Mouse (Mus musculus) kidney, postnatal 36 days (tissue): Measurements from ENCODE around the gene Slc27a5.
A peak's percentile ranks its signal among the peaks of the same experiment; 100 is the strongest.

Source experiments
- DNase-seq, 2 experiments: peaks; one replicate each; pipeline ENCODE4 v3.0.0; 2021 to 2022; ENCODE audit warnings: mixed read lengths in 2 of 2

Slc27a5 gene

DNA sequence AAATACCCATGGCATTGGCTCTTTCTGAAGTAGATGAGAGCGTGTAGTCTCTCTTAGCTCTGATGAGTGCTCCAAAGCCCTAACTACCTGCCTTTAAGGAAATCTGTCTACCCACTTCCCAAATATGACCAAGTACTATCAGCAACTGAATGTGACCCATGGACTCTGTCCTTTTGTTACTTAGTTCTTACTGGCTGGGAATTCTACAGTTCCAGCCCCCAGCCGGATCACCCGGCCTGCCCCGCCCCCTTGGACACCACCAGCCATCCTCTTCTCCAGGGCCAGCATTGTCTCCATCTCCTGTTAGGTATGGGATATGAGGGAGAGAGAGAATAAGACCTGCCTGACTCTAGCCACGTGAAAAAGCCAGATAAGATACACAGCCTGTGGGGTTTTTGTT lies at the start of gene Slc27a5:
TSS of gene Slc27a5 (minus strand) at position 140 of the 400 bp plus-strand sequence.
- DNase-seq: no peak

DNA sequence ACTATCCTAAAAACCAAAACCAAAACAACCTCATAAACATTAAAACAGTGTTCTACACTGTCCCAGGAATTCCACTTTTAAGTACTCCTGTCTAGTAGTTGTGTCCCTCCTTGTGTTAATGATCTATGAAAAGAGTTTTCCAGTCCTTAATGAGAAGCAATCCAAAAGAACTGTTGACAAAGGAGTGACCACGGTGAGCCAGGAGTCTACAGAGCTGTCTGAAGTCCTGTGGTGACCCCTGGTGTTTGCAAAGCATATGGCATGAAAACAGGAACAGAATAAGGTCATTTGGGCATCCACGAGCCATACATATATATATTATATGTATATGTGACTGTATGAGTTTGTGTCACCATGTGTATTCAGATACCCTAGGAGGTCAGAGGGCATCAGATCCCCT lies 48.1 kb upstream of the Slc27a5 start:
- DNase-seq: peak; percentile 82 to 84

DNA sequence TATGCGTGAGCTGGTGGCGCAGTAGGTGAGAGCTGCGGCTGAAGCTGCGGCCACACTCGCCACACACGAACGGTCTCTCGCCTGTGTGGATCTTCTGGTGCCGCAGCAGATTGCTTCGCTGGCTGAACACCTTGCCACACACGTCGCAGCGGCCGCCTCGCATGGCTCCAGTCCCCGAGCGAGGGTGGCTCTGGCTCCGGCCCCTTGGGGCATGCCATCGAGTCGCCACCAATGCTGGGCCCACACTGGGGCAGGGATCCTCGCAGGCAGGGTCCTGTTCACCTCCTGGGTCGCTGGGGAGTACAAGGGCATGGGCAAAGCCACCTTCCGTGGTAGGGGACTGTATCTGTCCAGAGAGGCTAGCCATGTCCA lies 46.2 kb upstream of the Slc27a5 start:
- no peak for DNase-seq

DNA sequence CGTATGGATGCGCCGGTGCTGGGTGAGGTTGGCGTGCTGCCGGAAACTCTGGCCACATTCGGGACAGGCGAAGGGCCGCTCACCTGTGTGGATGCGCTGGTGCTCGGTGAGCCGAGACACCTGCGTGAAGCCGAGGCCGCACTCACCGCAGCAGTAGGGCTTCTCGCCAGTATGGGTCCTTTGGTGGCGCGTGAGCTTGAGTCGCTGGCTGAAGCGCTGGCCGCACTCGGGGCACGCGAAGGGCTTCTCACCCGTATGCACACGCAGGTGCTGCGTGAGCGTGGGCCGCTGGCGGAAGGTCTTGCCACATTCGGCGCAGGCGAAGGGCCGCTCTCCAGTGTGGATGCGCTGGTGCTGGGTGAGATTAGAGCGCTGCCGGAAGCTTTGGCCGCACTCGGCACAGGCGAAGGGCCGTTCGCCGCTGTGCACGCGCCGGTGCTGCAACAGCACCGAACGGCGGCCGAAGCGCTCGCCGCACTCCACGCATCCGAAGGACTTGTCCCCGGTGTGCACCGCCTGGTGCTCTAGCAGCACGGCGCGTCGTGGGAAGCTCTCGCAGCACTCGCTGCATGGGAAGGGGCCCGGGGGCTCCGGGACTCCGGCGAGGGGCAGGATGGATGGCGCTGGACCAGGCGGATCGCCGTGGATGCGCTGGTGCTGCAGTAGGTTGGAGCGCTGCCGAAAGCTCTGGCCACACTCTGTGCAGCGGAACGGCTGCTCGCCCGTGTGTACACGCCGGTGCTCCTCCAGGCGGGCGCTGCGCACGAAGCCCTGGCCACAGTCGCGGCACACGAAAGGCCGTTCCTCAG lies 45.7 kb upstream of the Slc27a5 start:
- peak in 1 of 2 experiments; percentile 62 for DNase-seq

DNA sequence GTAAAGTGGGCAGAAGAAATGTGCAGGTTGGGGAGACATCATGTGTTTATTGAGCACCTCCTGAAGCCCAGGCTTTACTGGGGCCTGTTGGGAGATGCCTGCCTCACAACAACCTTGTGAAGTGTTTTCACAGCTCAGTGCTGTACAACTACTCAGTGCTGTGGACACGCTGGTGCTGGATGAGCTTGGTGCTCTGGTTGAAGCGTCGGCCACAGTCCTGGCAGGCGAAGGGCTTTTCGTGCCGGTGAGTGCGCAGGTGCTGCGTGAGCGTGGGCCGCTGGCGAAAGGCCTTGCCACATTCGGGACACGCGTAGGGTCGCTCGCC lies 45.1 kb upstream of the Slc27a5 start:
- no peak for DNase-seq

DNA sequence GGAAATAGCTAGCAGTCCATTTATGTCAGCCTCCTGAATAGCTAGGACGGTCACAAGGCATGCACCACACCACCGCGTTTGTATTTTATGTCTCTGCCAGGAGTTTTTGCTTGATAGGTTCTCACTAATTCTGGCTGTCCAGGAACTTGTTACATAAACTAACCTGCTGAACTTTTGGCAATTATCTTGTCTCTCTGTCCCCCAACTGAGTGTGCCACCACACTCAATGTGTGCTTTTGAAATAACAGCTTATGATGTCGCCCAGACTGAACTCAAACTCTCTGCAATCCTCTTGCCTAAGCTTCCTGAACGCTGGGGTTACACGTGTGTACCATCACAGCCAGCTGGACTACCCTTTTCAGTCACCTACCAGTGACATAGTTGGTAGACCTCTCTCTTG lies 44.5 kb upstream of the Slc27a5 start:
- no peak for DNase-seq

DNA sequence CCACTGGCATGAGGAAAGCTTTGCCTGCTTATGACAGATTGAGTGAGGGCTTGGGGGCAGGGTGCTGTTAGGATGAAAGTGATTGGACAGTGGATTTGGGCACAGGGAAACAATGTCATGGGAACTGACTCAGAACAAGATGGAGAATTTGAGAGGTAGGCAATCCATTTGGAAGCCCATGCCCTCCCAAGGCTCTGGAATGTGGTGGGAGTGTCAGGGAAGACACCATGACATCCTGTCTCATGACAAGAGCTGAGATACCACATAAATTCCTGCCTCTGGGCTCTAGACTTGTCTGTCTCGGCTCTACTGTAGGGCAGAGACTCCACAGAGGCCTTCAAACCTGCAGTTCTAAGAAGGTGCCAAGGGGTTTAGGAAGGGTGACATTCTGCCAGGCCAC lies 43.3 kb upstream of the Slc27a5 start:
- DNase-seq: no peak

DNA sequence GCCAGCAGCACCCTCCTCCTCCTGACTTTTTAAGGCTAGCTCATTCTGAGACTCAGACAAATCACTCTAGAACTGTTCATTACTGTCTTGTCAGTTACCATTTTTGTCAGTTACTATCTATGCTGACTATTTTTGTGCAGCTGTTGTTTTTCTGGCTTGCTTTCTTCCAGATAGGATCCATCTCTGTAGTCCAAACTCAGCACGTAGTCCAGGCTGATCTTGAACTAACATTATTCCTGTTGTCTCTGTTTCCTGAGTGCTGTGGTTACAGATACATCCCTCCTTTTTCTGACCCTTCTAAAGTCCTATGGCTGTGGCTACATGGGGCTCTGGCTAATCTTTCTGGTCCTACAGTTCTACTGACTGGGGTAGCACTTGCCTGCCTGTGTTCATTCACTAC lies 41.2 kb upstream of the Slc27a5 start:
- no peak for DNase-seq

DNA sequence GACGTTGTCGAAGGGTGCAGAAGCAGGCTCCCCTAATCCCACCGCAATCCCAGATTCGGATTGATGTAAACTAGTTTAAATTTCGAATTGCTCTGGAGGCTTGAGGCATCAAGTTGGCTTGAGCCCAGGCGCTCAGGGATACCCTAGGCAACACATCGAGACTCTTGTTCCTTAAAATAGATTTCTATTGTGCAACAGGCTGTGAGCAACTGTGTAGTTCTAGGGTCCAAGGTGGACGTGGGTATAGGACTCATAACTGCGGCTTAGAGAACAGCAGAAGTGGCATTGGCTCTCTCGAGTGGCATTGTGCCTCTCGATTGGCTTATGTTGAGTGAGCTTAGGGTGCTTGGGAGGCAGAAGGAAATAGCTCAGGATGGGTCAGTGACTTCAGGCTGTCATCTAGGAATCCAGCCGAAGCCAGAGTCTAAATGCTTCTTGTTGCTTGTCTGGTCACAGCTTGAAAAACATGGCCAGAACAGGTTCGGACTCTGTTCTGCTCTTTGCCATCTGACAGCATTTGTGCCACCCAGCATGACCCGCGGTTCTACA lies 40.7 kb upstream of the Slc27a5 start:
- DNase-seq: peak; percentile 46 to 67

DNA sequence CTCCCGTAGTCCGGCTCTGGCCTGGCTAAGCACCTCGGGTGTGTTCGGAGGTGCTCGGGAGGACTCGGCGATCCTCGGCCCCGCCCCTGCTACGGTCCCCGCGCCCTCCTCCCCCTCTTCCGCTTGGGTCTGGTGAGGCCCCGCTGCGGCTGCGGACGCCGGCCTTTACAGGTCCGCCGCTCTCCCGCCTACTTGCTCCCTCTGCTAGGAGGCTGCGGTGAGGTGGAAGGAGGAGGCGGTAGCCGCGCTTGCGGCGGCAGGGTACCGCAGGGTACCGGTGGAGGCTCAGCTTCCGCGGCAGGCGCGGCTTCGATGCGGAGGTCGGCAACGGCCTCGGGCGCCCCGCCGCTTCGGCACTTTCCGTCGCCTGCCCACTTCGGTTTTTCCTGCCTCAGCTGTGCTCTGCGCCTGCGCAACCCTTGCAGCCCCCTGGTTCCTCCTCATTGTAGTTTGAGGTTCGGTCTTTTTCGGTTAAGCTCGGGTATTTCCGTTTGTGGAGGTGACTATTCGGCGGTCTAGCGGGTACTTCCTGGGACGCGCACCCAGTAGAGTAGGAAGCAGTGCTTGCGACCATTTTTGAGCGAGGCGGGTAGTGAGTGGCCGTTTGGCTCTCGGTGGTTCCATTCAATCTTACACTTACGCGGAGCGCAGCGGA lies 40.0 kb upstream of the Slc27a5 start, which contains the start of gene Ube2m:
TSS of gene Ube2m (minus strand) at position 375 of the 655 bp plus-strand sequence.
- peak; percentile 98 to 99 for DNase-seq

DNA sequence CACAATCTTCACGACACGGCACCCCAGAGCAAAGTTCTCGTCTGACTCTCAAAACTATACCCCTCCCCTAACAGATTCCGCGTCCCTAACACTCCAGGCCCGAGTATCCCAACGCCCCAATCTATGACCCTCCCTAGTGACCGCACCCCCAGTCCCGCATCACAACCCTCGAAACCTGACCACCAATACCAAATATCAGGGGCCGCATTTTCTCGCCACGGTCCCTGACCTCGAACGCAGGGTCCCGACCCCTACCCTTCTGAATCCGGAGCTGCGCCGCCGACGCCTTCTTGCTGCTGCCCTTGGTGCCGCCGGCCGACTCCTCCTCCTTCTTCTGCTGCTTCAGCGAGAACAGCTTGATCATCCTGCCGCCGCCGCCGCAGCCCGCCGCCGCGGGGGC lies 39.4 kb upstream of the Slc27a5 start:
- DNase-seq: no peak

DNA sequence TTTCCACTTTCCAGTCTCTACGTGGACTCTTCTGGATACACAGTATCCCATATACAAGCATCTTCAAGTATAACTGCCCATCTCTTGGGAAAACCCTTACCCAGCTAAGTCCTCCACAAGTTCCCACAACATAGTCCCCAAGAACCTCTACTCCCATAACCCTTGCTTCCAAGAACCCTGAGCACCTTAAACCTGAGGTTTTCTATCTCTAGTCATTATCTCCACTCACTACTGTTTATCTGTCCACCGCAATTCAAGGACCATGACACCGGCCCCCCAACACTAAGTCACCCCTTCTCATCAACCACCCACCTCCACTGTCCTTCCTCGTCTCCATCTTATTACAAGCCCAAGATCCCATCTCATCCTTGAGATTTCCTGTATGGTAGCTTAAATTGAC lies 38.8 kb upstream of the Slc27a5 start:
- no peak for DNase-seq

DNA sequence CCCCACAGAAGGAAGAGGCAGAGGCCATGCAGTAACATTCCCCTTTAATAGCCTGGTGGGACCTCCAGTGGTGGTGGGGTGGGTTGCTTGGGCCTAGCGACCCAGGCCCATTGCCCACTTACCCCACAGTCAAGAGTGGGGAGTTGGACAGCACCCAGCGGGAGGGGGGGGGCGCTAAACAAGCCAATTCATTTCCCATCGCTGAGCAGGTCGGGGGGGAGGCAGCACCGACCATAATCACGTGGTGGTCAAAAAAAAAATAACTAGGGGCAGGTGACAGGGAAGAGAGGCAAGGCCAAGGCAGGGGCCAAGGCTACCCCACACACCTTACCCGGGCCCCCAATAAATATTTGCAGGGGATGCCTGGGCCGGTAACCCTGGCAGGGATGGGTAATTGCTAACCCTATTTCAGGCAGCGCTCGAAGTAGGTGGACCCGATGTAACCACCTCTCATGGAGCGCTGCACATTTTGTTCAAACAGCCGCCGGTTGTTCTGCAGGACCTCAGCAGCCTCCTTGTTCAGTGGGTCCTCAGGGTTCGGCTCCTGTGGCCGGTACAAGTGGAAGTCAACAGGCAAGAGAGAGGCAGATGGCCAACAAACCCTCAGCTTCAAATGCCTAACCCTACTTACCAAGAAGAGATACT lies 37.3 kb upstream of the Slc27a5 start:
- DNase-seq: no peak

DNA sequence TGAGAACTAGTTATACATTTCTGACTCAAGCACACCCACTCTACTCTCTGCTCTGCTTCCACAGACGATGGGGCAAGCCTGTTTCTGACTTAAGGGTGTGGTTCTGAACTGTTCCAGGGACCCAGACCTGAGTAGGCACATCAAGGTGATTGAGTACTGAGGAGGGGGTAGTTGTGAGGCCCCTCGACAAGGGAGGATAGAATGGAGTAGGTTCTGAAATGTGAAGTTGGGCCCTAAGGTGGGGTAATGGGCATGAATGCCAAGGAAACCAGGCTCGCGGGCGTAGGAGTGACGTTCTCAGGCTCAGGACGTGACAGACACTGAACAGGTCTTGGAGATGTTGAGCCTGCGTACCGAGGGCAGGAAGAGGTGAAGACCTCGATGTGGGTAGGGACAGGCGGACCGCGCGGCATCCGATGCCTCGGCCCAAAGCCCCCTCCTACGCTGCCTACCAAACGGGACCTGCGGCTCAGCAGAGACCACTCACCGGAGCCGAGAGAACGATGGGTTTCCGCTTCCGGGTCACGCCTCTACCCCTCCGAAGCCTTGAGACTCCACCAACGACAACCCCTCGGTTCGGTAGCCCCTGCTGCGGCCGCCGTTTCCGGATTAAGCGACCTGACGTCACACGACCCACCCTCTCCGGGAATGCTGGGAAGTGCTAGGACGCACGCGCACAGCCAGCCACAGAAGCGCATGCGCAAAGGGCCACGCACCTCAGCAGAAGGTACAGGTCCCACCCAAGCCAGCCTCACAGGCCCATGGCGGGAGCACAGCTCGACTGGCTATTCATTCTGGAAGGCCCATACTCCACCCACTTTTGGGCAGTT lies 36.4 kb upstream of the Slc27a5 start, which contains the start of gene Chmp2a:
TSS of gene Chmp2a (minus strand) at position 660 of the 830 bp plus-strand sequence.
- peak; percentile 98 to 99 for DNase-seq

DNA sequence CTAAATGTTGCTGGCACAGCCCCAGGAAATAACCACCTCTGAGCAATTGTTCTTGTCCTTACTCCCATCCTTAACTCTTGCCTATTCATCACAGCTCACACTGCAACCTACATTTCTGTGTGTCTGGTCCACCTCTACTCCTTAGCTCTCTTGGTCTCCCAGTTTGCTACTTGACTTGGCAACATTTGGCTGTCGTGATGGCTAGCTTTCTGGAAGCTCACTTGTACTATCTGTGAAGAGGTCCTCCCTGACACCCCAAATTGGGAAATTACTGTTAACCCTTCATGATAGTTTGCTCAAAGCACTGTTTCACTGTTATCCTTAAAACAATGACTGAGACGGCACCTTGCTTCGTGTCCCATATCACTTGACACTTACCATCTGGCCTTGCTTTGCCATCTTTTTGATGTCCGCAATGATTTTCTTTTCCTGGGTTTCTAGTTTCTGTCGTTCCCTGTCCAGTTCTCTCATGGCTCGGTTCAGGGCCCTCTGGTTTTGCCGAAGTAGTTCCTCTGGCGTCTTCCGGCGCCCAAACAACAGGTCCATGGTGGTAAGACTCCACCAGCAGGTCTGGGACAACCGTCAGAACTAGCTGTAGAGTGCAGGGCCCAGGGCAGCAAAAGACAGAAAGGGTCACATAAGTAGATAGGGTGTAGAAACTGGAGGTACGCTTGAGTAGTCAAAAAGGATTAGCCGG lies 35.6 kb upstream of the Slc27a5 start:
- no peak for DNase-seq

DNA sequence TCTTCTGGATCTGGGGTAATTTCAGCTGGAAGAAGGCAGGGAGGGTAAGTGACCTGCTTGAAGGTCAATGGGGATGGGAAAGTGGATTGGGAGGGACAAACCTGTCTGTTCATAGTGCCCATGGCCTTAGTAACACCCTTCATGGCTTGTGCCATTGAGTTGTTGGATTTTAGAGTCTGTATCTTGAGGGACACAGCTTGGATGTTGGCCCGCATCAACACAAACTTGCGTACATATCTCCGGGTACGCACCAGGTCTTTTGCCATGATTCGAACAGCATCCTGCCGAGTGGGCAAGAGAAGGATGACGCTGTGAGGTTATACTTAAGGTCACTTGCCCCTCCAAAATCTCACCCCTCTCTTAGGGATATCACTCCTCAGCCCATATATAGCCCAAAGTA lies 34.5 kb upstream of the Slc27a5 start:
- no peak for DNase-seq

DNA sequence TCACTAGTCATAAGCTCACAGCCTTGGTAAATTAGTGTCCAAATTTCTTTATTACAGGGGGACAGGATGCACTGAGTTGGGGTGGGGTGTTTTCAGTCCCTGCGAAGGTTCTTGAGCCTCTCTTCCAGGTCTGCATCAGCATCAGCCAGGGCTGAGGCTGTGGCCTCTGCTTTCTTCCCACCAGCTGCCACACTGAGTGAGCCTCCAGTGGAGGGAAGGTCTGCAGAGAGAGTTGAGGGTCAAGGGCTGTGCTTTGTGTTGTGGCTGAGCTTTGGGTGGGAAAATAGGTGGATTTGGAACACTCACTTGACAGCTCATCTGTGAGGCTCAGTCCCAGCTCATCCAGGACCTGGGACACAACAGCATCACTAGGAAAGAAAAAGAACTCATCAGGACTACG lies 34.0 kb upstream of the Slc27a5 start:
- no peak for DNase-seq

DNA sequence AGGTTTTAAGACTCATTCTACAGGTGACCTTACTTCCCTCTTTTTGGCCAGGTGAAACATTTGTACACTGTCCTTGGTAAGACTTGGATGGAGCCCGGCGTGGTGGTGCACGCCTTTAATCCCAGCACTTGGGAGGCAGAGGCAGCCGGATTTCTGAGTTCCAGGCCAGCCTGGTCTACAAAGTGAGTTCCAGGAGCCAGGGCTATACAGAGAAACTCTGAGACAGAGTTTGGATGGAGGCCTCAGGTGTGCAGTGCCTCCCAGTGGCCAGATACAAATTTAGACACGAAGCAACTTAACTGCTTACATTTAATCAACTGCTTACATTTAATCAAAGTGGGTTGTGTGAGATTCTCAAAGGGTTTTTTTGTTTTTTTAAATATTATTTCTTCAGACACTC lies 33.1 kb upstream of the Slc27a5 start:
- DNase-seq: peak; percentile 35 to 62

DNA sequence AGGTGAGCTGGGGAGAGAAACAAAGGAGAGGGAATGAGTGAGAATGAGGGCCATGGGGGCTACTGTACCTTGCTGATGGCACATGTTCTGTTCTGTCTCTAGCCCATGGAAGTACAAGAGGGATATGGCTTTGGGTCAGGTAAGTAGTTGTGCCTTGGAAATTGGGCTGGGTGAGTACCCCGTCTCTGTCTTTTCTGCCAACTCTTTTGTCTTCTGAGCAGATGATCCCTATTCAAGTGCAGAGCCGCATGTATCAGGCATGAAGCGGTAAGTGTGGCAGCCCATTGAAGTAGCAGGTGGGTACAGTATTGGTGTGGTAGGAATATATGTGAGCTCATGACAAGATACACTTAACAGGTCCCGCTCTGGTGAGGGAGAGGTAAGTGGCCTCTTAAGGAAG lies 31.0 kb upstream of the Slc27a5 start:
- no peak for DNase-seq

DNA sequence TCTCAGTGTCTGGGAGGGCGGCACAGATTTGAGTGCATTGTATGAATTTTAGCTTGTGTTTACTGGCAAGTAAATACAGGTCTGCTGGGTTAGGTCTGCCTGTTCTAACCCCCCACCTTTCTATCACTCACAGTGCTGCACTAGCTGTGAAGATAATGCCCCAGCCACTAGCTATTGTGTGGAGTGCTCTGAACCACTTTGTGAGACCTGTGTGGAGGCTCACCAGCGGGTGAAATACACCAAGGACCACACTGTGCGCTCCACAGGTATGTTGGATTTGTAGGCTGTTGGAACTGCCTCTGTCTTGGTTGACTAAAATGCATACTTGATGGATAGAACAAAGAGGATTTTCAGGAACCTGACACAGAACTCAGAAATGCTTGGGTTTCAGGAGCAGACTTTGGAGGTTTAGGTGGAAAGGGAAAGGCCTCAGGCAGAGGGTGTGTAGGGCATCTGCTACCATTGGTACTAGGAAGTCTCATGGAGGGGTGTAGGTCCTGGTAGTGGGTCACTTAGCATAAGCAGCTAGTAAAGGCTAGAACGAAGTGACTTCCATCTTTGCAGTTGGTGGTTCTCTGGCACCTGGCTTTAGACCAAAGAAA lies 27.6 kb upstream of the Slc27a5 start:
- no peak for DNase-seq

DNA sequence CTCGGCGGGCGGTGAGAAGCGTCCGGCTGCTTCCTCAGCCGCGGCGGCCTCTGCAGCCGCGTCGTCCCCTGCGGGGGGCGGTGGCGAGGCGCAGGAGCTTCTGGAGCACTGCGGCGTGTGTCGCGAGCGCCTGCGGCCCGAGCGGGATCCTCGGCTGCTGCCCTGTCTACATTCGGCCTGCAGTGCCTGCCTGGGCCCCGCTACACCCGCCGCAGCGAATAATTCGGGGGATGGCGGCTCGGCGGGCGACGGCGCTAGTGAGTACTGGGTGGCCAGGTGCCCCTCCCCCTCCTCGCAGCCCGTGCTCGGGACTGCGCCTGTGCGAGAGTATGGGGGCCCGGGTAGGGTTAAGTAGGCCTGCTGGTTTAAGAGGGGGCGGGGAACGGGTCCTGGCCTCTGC lies 26.8 kb upstream of the Slc27a5 start:
- peak; percentile 68 to 87 for DNase-seq
